Mouse (Mus musculus): ENCODE data around the gene Cacna1d. TPM values are rescaled to one million over a fixed set of nuclear protein-coding genes. Genes with fewer than 3 reads are reported as not detected.

Cacna1d gene
- total and polyA plus RNA-seq, 3 experiments: 0.04 to 0.66 (median 0.08) TPM

- H3K79me2 ChIP-seq (replicated peaks; ENCODE audit: control insufficient read depth, extremely low read depth, insufficient read depth, poor library complexity, severe bottlenecking): no peaks in the 10 kb centered on the region
- no peak overlapping the region for H3K4me2 ChIP-seq (ENCODE audit: insufficient read depth, low read depth, poor library complexity, severe bottlenecking)
- H3K27ac ChIP-seq (ENCODE audit: insufficient read depth, low read depth): no peak overlapping the region
- H3K4me3 ChIP-seq (replicated peaks in 1 of 3; ENCODE audit: low read depth in 2 of 3, low read length in 2 of 3, poor library complexity in 1 of 3): no peak overlapping the region
- H3K36me3 ChIP-seq (replicated peaks in 1 of 2; ENCODE audit: control insufficient read depth in 1 of 2, insufficient read depth in 1 of 2, low read length in 1 of 2): no peaks in the 10 kb centered on the region
- dilution Hi-C loops (cut with MboI; ENCODE audit: extremely low pct_ligation_motif_present, extremely low pct_unique_long_range_greater_than_20kb, low sequenced_read_pairs): no loop called here
- no peaks in the 10 kb centered on the region for H3K27me3 ChIP-seq (replicated peaks)
- H3K9me3 ChIP-seq (replicated peaks; ENCODE audit: low read length): no peaks in the 10 kb centered on the region
- H3K9ac ChIP-seq (ENCODE audit: insufficient read depth, low read depth): no peak overlapping the region
- in situ Hi-C loops (cut with MboI; ENCODE audit: low pct_ligation_motif_present, low pct_unique_long_range_greater_than_20kb, low sequenced_read_pairs): no loop called here
- DNase-seq (ENCODE audit: extremely low read depth): no peak
- no peak for TF ChIP-seq ZMIZ1 (IDR thresholded peaks at IDR 0.05; ENCODE audit: low read depth, low read length)
- TF ChIP-seq POLR2AphosphoS2 (IDR thresholded peaks at IDR 0.05; ENCODE audit: low read depth, low read length): no peak
- TF ChIP-seq MXI1 (IDR thresholded peaks at IDR 0.05; ENCODE audit: low read depth, low read length): no peak
- no peak for TF ChIP-seq MEF2A (IDR thresholded peaks at IDR 0.05; ENCODE audit: borderline replicate concordance, low read depth, low read length)
- no peak for TF ChIP-seq USF2 (conservative IDR thresholded peaks at IDR 0.05; ENCODE audit: low read depth, low read length)
- TF ChIP-seq CTCF (conservative IDR thresholded peaks at IDR 0.05 in 1 of 2, IDR thresholded peaks at IDR 0.05 in 1 of 2; ENCODE audit: low read depth in 2 of 2, low read length in 2 of 2): no peak
- TF ChIP-seq MAX (IDR thresholded peaks at IDR 0.05; ENCODE audit: low read length): no peak
- no peak for TF ChIP-seq RAD21 (IDR thresholded peaks at IDR 0.05; ENCODE audit: low read depth, low read length)
- no peak for TF ChIP-seq MAFK (IDR thresholded peaks at IDR 0.05; ENCODE audit: insufficient replicate concordance, low read length)
- TF ChIP-seq USF1 (IDR thresholded peaks at IDR 0.05; ENCODE audit: low read depth, low read length): no peak
- TF ChIP-seq NRF1 (IDR thresholded peaks at IDR 0.05; ENCODE audit: low read depth, low read length): no peak
- no peak for TF ChIP-seq KAT2A (IDR thresholded peaks at IDR 0.05; ENCODE audit: insufficient replicate concordance, low read length)
- peaks cover 6 to 37% of the 10 kb centered on the region in 2 experiments; a peak in 3 of 4 replicates for H3K4me1 ChIP-seq (ENCODE audit: control insufficient read depth in 1 of 2, insufficient read depth in 2 of 2)
These were observed 246.5 kb downstream of the Cacna1d start for GRCm38 (mm10) chr14:30244776-30245175.

- in situ Hi-C loops (cut with MboI; ENCODE audit: low pct_ligation_motif_present, low pct_unique_long_range_greater_than_20kb, low sequenced_read_pairs) (no loop called here), dilution Hi-C loops (cut with MboI; ENCODE audit: extremely low pct_ligation_motif_present, extremely low pct_unique_long_range_greater_than_20kb, low sequenced_read_pairs) (no loop called here)
- no peak for DNase-seq (ENCODE audit: extremely low read depth)
- Histone ChIP-seq H3K9ac (ENCODE audit: insufficient read depth, low read depth) (no peak overlapping the region), H3K4me1 (ENCODE audit: control insufficient read depth in 1 of 2, insufficient read depth in 2 of 2) (peaks cover 0 to 20% of the 10 kb centered on the region in 2 experiments; a peak in 2 of 4 replicates), H3K9me3 (replicated peaks; ENCODE audit: low read length) (peaks cover 3% of the 10 kb centered on the region), H3K36me3 (replicated peaks in 1 of 2; ENCODE audit: control insufficient read depth in 1 of 2, insufficient read depth in 1 of 2, low read length in 1 of 2) (no peaks in the 10 kb centered on the region), H3K27me3 (replicated peaks) (no peaks in the 10 kb centered on the region), H3K4me2 (ENCODE audit: insufficient read depth, low read depth, poor library complexity, severe bottlenecking) (no peak overlapping the region), H3K79me2 (replicated peaks; ENCODE audit: control insufficient read depth, extremely low read depth, insufficient read depth, poor library complexity, severe bottlenecking) (no peaks in the 10 kb centered on the region), H3K4me3 (replicated peaks in 1 of 3; ENCODE audit: low read depth in 2 of 3, low read length in 2 of 3, poor library complexity in 1 of 3) (no peak overlapping the region), H3K27ac (ENCODE audit: insufficient read depth, low read depth) (no peak overlapping the region)
- no peak for TF ChIP-seq NRF1 (IDR thresholded peaks at IDR 0.05; ENCODE audit: low read depth, low read length)
- TF ChIP-seq USF1 (IDR thresholded peaks at IDR 0.05; ENCODE audit: low read depth, low read length): no peak
- no peak for TF ChIP-seq USF2 (conservative IDR thresholded peaks at IDR 0.05; ENCODE audit: low read depth, low read length)
- no peak for TF ChIP-seq UBTF (IDR thresholded peaks at IDR 0.05; ENCODE audit: low read depth, low read length)
- TF ChIP-seq MEF2A (IDR thresholded peaks at IDR 0.05; ENCODE audit: borderline replicate concordance, low read depth, low read length): no peak
- no peak for TF ChIP-seq TBP (conservative IDR thresholded peaks at IDR 0.05; ENCODE audit: low read depth, low read length)
- no peak for TF ChIP-seq MAX (IDR thresholded peaks at IDR 0.05; ENCODE audit: low read length)
- TF ChIP-seq NELFE (IDR thresholded peaks at IDR 0.05; ENCODE audit: low read depth, low read length): no peak
These were observed 248.4 kb downstream of the Cacna1d start for GRCm38 (mm10) chr14:30242818-30243205.

All from CH12.LX (cell line).